Mouse (Mus musculus): ENCODE results near the gene Hhat. TPM values are rescaled to one million over a fixed set of nuclear protein-coding genes. Genes with fewer than 3 reads are reported as not detected.

Hhat gene
- polyA plus RNA-seq, 1 experiment from 2014 or later, result 9.6 TPM

GRCm38 (mm10) chr1:192451722-192452121 lies 319.3 kb downstream of the Hhat start:
- no peak overlapping the region for H3K4me3 ChIP-seq (ENCODE audit: low read length)
- H3K4me2 ChIP-seq (ENCODE audit: low read depth, low read length), result no peak overlapping the region
- H3K4me1 ChIP-seq (ENCODE audit: control insufficient read depth, insufficient read depth, low read length), result no peaks in the 10 kb centered on the region
- no peak overlapping the region for H3K9ac ChIP-seq (ENCODE audit: low read depth, low read length)
- no peaks in the 10 kb centered on the region for H3K36me3 ChIP-seq (ENCODE audit: control insufficient read depth, insufficient read depth, low read length)
- H3K27ac ChIP-seq (ENCODE audit: low read length), result no peak overlapping the region
- WGBS, result 80% methylated on average over 4 of the region's 4 CpGs
- no peaks in the 10 kb centered on the region for H3K27me3 ChIP-seq (replicated peaks; ENCODE audit: control insufficient read depth, insufficient read depth, low read length)
- H3K9me3 ChIP-seq (ENCODE audit: control insufficient read depth, low read length), result no peaks in the 10 kb centered on the region
- no peak for ATAC-seq

- H3K4me3 ChIP-seq (ENCODE audit: low read length), result no peak overlapping the region
- no peak overlapping the region for H3K27ac ChIP-seq (ENCODE audit: low read length)
- no peak for ATAC-seq
- no peaks in the 10 kb centered on the region for H3K27me3 ChIP-seq (replicated peaks; ENCODE audit: control insufficient read depth, insufficient read depth, low read length)
- H3K9me3 ChIP-seq (ENCODE audit: control insufficient read depth, low read length), result no peaks in the 10 kb centered on the region
- H3K36me3 ChIP-seq (ENCODE audit: control insufficient read depth, insufficient read depth, low read length), result no peaks in the 10 kb centered on the region
- H3K4me1 ChIP-seq (ENCODE audit: control insufficient read depth, insufficient read depth, low read length), result no peaks in the 10 kb centered on the region
- H3K4me2 ChIP-seq (ENCODE audit: low read depth, low read length), result no peak overlapping the region
- no peak overlapping the region for H3K9ac ChIP-seq (ENCODE audit: low read depth, low read length)
Observed at GRCm38 (mm10) chr1:192450425-192450824, 320.6 kb downstream of the Hhat start.

- Histone ChIP-seq H3K27me3 (replicated peaks; ENCODE audit: control insufficient read depth, insufficient read depth, low read length) (no peaks in the 10 kb centered on the region), H3K27ac (ENCODE audit: low read length) (no peak overlapping the region), H3K9me3 (ENCODE audit: control insufficient read depth, low read length) (no peaks in the 10 kb centered on the region), H3K4me2 (ENCODE audit: low read depth, low read length) (no peak overlapping the region), H3K36me3 (ENCODE audit: control insufficient read depth, insufficient read depth, low read length) (no peaks in the 10 kb centered on the region), H3K9ac (ENCODE audit: low read depth, low read length) (no peak overlapping the region), H3K4me3 (ENCODE audit: low read length) (no peak overlapping the region), H3K4me1 (ENCODE audit: control insufficient read depth, insufficient read depth, low read length) (no peaks in the 10 kb centered on the region)
- no peak for ATAC-seq
- 64% methylated on average over 4 of the region's 4 CpGs for WGBS
Observed at GRCm38 (mm10) chr1:192449572-192450351, 321.3 kb downstream of the Hhat start.

GRCm38 (mm10) chr1:192448512-192448911 lies 322.5 kb downstream of the Hhat start:
- no peaks in the 10 kb centered on the region for H3K9me3 ChIP-seq (ENCODE audit: control insufficient read depth, low read length)
- no peaks in the 10 kb centered on the region for H3K4me1 ChIP-seq (ENCODE audit: control insufficient read depth, insufficient read depth, low read length)
- H3K36me3 ChIP-seq (ENCODE audit: control insufficient read depth, insufficient read depth, low read length), result no peaks in the 10 kb centered on the region
- WGBS, result 90% methylated on average over 1 of the region's 1 CpGs
- no peak overlapping the region for H3K4me3 ChIP-seq (ENCODE audit: low read length)
- H3K4me2 ChIP-seq (ENCODE audit: low read depth, low read length), result no peak overlapping the region
- no peak overlapping the region for H3K27ac ChIP-seq (ENCODE audit: low read length)
- ATAC-seq, result no peak
- H3K27me3 ChIP-seq (replicated peaks; ENCODE audit: control insufficient read depth, insufficient read depth, low read length), result no peaks in the 10 kb centered on the region
- H3K9ac ChIP-seq (ENCODE audit: low read depth, low read length), result no peak overlapping the region

GRCm38 (mm10) chr1:192447666-192448065 lies 323.4 kb downstream of the Hhat start:
- H3K36me3 ChIP-seq (ENCODE audit: control insufficient read depth, insufficient read depth, low read length), result no peaks in the 10 kb centered on the region
- no peaks in the 10 kb centered on the region for H3K27me3 ChIP-seq (replicated peaks; ENCODE audit: control insufficient read depth, insufficient read depth, low read length)
- 57% methylated on average over 2 of the region's 2 CpGs for WGBS
- no peak for ATAC-seq
- no peak overlapping the region for H3K4me2 ChIP-seq (ENCODE audit: low read depth, low read length)
- H3K9ac ChIP-seq (ENCODE audit: low read depth, low read length), result no peak overlapping the region
- no peaks in the 10 kb centered on the region for H3K9me3 ChIP-seq (ENCODE audit: control insufficient read depth, low read length)
- H3K4me3 ChIP-seq (ENCODE audit: low read length), result no peak overlapping the region
- no peak overlapping the region for H3K27ac ChIP-seq (ENCODE audit: low read length)
- H3K4me1 ChIP-seq (ENCODE audit: control insufficient read depth, insufficient read depth, low read length), result no peaks in the 10 kb centered on the region

Other genes with a start within 250 kb of the Hhat start
- 2.4 and 3.0 TPM in 2 replicates for gene Sertad4, start 84.5 kb upstream of the Hhat start, polyA plus RNA-seq (2015; fragmentation: Nextera tagmentation; extraction: Ambion mirVana)